Mouse (Mus musculus) kidney, adult 2 months (tissue): ENCODE measurements at regions not wholly inside any gene's neighbourhood (a gene's known extent, or its start where the extent isn't known, plus 50 kb on each side); places are given as distances from the start of the nearest gene placed in this dataset.
"Not testable (repeated sequence)": the region's sequence is repeated elsewhere in the genome, so short reads cannot be mapped to it uniquely, and the experiment has no call there.

Source experiments
- DNase-seq: peaks from one replicate; pipeline ENCODE4 v3.0.0; 2021
- H3K27ac ChIP-seq: fragments of 200-500 bp; 2 replicates; pipeline ENCODE4 v1.5.1; 2012; ENCODE audit warnings: low read depth, low read length, control low read depth, inconsistent platforms; ENCODE audit not compliant: insufficient read depth
- H3K27me3 ChIP-seq: fragments of 200-500 bp; replicated peaks from 2 replicates; pipeline ENCODE4 v1.6.1; 2012; ENCODE audit warnings: mild to moderate bottlenecking, moderate library complexity, low read length, inconsistent platforms; ENCODE audit not compliant: control insufficient read depth, insufficient read depth
- H3K36me3 ChIP-seq: fragments of 200-500 bp; 2 replicates; pipeline ENCODE4 v1.6.1; 2012; ENCODE audit warnings: mild to moderate bottlenecking, moderate library complexity, low read length, inconsistent platforms; ENCODE audit not compliant: control insufficient read depth, insufficient read depth
- H3K4me1 ChIP-seq: fragments of 200-500 bp; 2 replicates; pipeline ENCODE4 v1.6.1; 2011; ENCODE audit warnings: low read length; ENCODE audit not compliant: control insufficient read depth, insufficient read depth
- H3K4me3 ChIP-seq: fragments of 200-500 bp; 2 replicates; pipeline ENCODE4 v1.5.1; 2011; ENCODE audit warnings: mild to moderate bottlenecking, low read depth, low read length, control low read depth; ENCODE audit not compliant: insufficient read depth
- CTCF ChIP-seq: fragments of 200-500 bp; conservative IDR thresholded peaks from 2 replicates; pipeline ENCODE4 v1.5.1; 2011; ENCODE audit warnings: low read depth, mild to moderate bottlenecking, control low read depth, low read length, moderate library complexity, mixed read lengths; ENCODE audit not compliant: insufficient read depth, insufficient read length
- POLR2A ChIP-seq: fragments of 200-500 bp; IDR thresholded peaks from one replicate; pipeline ENCODE4 v1.6.1; 2011; ENCODE audit warnings: low read depth, low read length, control low read depth
- WGBS: fragments of 180-500 bp; shearing (Covaris S2); methylation state at CpG from one replicate; pipeline ENCODE4 v1.1.7; 2018; 5-methylcytosine and 5-hydroxymethylcytosine counted together

- Histone ChIP-seq H3K36me3 (no peaks in the 10 kb centered on the region), H3K4me1 (no peaks in the 10 kb centered on the region), H3K27ac (no peak overlapping the region), H3K4me3 (no peak overlapping the region), H3K27me3 (no peaks in the 10 kb centered on the region)
- DNase-seq = no peak
- TF ChIP-seq CTCF (no peak), POLR2A (no peak)
Measured at GRCm38 (mm10) chr1:141716953-141717352, 1471.0 kb downstream of the Kcnt2 start.

- no peaks in the 10 kb centered on the region for H3K27me3 ChIP-seq
- WGBS = 46% methylated on average over 6 of the region's 6 CpGs
- H3K4me3 ChIP-seq = no peak overlapping the region
- H3K4me1 ChIP-seq = no peaks in the 10 kb centered on the region
- DNase-seq = no peak
- H3K27ac ChIP-seq = no peak overlapping the region
- TF ChIP-seq CTCF = no peak
- no peak for TF ChIP-seq POLR2A
- no peaks in the 10 kb centered on the region for H3K36me3 ChIP-seq
Measured at GRCm38 (mm10) chr1:141717510-141717909, 1471.6 kb downstream of the Kcnt2 start.

- Histone ChIP-seq H3K27ac (no peak overlapping the region), H3K4me1 (no peaks in the 10 kb centered on the region), H3K4me3 (no peak overlapping the region), H3K36me3 (no peaks in the 10 kb centered on the region), H3K27me3 (no peaks in the 10 kb centered on the region)
- no peak for DNase-seq
- TF ChIP-seq CTCF (no peak), POLR2A (no peak)
Measured at GRCm38 (mm10) chr1:141741299-141741698, 1495.3 kb downstream of the Kcnt2 start.

DNA sequence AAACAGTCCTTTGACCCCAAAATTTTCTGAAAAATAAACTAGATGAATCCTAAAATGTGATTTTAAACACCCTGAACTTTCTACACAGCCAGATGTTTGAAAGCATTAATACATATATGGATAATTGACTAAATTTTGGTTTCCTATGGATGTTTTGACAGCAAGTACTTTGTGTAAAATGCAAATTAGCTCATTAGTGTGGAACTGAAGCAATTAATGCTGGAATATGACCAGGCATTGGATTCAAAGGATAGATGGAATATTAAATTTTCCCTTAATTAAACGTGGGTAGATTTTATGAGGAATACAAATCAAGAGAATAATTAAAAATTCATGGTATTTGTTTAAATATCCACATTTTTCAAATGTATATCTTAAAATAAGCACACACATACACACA, 1530.1 kb downstream of the Kcnt2 start:
- WGBS = 53% methylated on average over 1 of the region's 1 CpGs

GRCm38 (mm10) chr1:141783367-141783766, 1537.4 kb downstream of the Kcnt2 start:
- Histone ChIP-seq H3K27ac (no peak overlapping the region), H3K4me3 (no peak overlapping the region), H3K36me3 (no peaks in the 10 kb centered on the region), H3K27me3 (no peaks in the 10 kb centered on the region), H3K4me1 (no peaks in the 10 kb centered on the region)
- no peak for DNase-seq
- no peak for TF ChIP-seq CTCF
- TF ChIP-seq POLR2A = no peak
- 75% methylated on average over 1 of the region's 1 CpGs for WGBS

More for the DNA sequence above, 1530.1 kb downstream of the Kcnt2 start:
- Histone ChIP-seq H3K27ac (no peak overlapping the region), H3K36me3 (no peaks in the 10 kb centered on the region), H3K4me3 (no peak overlapping the region), H3K4me1 (no peaks in the 10 kb centered on the region), H3K27me3 (no peaks in the 10 kb centered on the region)
- DNase-seq = no peak
- TF ChIP-seq POLR2A = no peak
- TF ChIP-seq CTCF = no peak

- Histone ChIP-seq H3K27ac (no peak overlapping the region), H3K27me3 (no peaks in the 10 kb centered on the region), H3K36me3 (no peaks in the 10 kb centered on the region), H3K4me3 (no peak overlapping the region), H3K4me1 (no peaks in the 10 kb centered on the region)
- no peak for DNase-seq
- TF ChIP-seq CTCF (no peak), POLR2A (no peak)
- 90% methylated on average over 1 of the region's 1 CpGs for WGBS
Measured at GRCm38 (mm10) chr1:141813315-141814158, 1567.6 kb downstream of the Kcnt2 start.

DNA sequence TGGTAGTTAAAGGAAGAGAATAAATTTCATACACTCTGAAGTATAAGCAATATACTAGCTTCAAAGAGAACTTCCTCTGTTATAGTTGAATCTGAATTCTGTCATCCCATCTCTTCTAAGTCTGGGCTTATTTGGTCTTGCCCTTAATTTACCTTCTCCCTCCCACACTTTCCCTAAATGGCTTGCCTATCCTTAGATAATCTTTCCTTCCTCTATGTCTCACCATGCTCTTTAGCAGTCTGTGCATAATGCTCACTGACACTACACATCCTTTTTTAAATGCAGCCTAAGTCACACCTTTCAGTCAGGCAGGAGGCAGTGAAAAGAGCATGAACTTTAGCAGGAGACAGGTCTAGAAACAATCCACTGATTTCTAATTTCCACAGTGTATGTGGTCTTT, 1585.5 kb downstream of the Kcnt2 start:
- Histone ChIP-seq H3K4me1 (no peaks in the 10 kb centered on the region), H3K27ac (no peak overlapping the region)
- no peak for TF ChIP-seq CTCF
- no peak for TF ChIP-seq POLR2A

DNA sequence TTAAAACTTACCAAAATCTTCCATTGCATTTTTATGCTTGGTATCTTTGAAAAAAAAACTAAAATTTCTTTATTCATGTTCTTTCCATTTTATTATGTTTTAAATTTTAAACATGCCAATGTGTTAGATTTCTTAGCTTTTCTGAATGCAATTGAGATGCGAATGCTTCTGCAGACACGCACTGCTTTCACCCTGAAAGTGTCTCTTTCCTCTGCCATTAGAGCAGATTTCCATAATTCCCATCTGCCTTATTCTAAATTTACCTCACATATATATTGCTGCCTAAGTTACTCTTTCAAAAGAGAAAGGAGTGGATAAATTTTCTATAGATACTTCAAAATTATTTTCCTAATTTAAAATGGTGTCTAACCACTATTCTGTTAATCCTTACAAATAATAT, 1596.6 kb downstream of the Kcnt2 start:
- no peaks in the 10 kb centered on the region for H3K36me3 ChIP-seq
- H3K4me3 ChIP-seq = no peak overlapping the region
- no peak for TF ChIP-seq POLR2A
- no peak for TF ChIP-seq CTCF
- no peak for DNase-seq
- no peaks in the 10 kb centered on the region for H3K27me3 ChIP-seq
- WGBS = 91% methylated on average over 2 of the region's 2 CpGs
- no peak overlapping the region for H3K27ac ChIP-seq
- no peaks in the 10 kb centered on the region for H3K4me1 ChIP-seq

More for the DNA sequence above, 1585.5 kb downstream of the Kcnt2 start:
- H3K27me3 ChIP-seq = no peaks in the 10 kb centered on the region
- DNase-seq = no peak
- H3K4me3 ChIP-seq = no peak overlapping the region
- H3K36me3 ChIP-seq = no peaks in the 10 kb centered on the region

DNA sequence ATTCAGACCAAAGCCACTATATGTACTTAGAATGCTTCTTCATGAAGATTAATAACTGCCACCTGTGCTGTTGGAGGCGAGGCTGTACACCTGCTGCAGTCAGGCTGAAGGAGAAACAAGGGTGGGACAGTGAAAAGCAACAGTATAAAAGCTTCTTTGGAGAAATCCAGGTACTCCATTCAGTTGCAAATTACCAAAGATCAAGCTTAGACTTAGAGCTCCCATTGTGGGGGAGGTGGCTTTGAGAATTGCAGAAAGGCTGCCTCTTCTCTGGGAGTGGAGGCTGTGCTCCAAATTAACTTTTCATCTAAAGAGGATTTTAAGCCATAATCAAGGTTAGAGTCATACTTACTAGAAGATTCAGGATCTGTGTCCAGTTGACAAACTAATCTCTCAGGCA, 1607.9 kb downstream of the Kcnt2 start:
- H3K4me1 ChIP-seq, H3K4me3 ChIP-seq, H3K36me3 ChIP-seq, H3K27me3 ChIP-seq, H3K27ac ChIP-seq, DNase-seq: not testable (repeated sequence)
- 64% methylated on average over 1 of the region's 1 CpGs for WGBS
